Mouse (Mus musculus) urinary bladder, adult 18-20 months (tissue): ENCODE data around the gene Itgb6.

Experiments
- DNase-seq, 2 experiments: peaks; one replicate each; pipeline ENCODE4 v3.0.0; 2022; ENCODE audit warnings: low spot score in 2 of 2, mixed read lengths in 2 of 2

The Itgb6 gene

DNA sequence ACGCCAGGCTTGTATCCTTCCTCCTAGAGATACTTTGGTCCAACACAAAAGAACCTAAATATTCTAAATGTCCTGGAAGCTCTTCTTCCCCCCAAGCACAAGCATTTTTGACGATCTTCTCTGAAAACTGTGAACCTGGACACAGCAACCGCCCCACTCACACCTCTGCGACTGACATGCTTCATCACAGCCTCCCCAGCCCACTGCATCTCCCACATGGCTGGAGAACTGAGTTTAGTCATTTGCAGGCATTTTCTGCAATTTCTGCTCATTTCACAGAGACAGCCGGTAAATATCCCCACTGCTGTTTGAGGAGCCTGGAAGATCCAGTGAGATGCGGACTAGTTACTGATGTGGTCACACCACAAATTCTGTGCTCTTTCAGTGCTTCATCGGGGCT, 107.7 kb downstream of the Itgb6 start:
- no peak for DNase-seq

GRCm38 (mm10) chr2:60613857-60614228, 108.6 kb downstream of the Itgb6 start:
- no peak for DNase-seq

DNA sequence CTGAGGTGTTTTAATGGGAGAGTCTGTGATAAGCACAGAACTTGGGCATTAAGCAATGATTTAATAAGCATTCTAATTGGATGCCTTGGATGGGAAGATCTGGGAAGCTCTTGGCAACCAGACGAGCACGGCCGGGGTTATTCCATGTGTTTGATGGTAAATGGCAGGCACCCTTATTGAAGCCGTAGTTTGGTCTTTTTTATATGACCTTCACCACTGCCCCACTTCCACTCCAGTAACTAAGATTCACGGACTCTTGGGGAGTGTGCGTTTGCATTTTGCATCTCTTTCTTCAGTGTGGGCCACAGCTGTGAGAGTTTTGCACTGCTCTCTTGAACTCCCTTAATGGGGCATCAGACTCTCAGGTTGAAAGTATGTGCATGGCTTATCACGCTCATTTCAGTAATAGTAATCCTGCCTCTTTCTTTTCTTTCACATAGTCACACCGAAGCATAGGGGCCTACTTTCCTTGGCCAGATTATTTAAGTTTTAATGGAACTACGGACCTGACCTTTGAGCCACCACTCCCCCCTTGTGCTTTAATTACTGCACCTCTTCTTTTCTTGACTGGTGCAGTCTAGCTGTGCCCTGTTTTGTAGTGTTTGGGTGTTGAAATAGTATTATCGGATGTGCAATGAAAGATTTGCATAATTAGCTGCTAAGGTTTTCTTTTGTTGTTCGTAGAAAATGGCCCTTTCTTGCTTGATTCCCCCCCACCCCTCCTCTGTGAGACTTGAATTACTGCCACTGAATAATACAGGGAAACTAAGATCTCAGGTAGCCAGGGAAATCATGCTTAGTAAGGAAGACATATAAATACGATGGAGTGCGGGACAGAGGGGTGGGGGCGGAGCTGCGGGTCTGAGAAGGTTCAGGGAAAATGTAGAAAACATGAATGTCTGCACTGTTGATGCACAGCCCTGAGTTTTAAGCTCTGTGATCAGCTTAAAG, 109.3 kb downstream of the Itgb6 start:
- no peak for DNase-seq

DNA sequence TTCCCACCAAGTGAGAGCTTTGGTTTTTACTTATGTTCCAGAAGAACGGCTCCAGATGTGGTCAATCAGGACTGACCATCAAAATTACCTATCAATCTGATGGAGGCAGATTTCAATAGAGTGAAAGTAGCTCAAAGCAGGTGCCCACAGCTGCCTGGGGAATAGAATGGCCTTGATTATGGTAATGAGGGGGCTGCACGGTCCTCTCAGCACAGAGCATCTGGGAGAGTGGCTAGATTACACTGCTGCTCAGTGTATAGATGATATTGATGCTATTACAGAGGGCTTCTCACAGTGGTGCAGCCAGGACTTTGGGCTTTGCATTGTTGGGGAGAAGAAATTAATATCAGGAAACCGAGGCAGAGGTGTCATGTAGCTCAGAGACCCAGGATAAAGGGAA, 110.8 kb downstream of the Itgb6 start:
- no peak for DNase-seq

DNA sequence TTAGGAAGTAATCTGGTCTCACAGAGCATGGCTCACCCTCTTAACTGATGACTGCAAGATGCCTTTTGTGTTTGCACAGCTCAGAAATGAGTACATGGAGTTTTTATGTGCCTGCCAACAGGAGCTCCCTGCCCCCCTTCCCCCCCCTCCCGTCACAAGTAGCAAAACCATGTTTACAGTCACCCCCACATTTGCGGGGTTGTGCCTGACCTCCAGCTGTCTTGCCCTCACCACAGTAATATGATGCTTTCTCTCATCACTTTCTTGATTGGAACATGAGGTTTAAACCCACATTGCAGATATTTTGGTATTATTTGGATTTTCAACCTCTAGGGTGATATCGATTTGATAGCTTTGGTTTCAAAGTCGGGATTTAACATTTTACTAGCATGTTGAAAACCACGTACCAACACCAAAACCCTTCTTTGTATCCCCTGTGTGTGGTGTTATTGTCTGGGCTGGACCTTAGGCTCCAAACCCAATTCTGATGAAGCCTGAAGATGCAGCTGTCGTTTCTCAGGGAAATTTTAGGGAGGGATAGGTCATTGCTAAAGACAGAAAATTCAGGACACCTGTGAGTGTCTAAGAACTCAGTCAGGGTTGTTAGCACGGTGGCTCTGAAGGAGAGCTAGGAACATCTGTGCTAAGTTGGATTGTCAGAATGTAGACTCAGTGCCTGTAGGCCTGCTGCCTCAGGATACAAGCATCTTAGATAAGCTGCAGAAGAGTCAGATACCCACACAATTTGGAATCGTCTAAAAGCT, 112.8 kb downstream of the Itgb6 start:
- no peak for DNase-seq

DNA sequence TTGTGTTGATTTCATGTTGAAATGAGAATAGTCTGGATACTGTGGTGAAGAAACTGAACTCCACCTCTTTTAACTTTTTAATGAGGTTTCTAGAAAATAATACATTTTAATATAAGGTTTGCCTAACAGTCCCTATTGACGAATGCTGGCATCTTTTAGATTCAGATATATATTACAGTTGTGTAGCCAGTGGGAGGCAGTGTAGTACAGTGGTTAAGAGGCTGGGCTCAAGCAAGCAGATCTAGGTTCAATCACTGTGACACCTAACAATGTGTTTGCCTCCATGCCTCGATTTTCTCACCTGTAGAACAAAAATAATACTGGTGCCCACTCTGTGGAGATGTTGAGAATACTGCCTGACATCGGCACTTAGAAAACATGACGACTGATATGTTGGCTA, 114.5 kb downstream of the Itgb6 start:
- DNase-seq: no peak

DNA sequence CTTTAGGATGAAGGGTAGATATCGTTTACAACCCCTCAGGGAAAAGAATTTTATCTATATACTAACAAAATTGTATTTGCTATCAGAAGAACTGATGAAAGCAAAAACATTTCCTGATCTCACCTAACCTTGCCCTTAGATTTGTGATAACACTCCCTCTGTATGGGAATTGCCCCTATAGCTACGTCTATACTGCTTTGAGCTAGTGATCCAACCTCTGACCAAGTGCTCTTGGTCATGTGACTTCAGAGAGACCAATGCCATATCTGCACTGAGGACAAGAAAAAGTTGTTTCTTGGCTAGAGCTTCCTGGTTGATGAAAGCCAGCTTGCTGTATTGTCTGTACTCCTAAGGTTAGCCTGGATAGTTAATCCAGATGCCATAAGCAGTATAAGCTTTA, 121.1 kb downstream of the Itgb6 start:
- DNase-seq: no peak

DNA sequence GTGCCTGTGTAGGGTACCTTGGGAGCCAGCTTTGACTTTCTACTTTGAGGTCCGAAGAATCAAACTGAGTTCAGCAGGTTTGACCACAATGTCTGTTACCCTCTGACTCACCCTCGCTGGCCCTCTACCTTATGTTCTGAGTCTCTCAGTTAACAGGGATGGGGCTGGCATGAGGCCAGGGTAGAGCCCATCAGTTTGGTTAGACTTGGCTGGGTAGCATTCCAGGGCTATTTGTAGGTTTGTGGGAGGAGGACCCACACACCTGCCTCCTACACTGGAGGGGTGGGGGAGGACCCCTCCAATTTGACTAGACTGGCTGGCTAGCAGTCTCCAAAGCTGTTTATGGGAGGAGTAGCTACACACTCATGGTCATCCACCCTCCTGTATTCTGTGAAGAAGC, 121.6 kb downstream of the Itgb6 start:
- DNase-seq: peak in 1 of 2 experiments; percentile 41

DNA sequence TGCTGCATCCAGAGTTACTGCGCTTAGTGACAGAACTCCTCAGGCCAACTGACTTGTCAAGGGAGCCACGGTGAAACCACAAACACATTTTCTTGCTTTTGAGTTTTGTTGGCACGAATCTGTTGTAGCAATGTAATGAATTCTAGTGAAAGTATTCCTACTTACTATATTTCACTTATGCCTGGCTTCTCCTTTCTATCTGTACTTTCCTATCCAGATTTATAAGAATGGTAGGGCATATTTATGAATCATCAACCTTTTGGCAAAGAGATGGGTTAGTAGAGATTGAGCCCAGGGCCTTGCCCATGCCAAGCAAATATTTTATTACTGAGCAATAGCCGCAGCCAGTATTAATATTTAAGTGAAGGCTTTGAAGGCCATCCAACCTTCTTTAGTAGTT, 139.0 kb downstream of the Itgb6 start:
- DNase-seq: no peak

DNA sequence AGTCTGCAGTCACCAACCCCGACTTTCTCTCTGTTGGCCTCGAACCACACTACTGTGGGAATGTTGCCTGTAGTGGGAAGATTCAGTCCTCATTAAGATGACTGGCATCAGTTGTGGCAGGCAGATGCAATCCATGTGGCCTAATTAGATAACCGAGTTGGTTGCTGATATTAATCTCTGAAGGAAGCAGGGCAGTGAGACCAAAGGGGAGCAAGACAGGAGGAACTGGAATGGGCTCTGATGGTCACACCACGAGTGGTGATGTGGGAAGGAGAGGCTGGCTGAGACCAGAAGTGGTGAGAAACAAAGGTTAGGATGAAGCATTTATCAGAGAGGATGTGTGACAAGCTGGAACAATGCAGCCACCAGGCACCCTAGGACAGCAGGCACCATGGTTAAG, 167.9 kb downstream of the Itgb6 start:
- DNase-seq: no peak

DNA sequence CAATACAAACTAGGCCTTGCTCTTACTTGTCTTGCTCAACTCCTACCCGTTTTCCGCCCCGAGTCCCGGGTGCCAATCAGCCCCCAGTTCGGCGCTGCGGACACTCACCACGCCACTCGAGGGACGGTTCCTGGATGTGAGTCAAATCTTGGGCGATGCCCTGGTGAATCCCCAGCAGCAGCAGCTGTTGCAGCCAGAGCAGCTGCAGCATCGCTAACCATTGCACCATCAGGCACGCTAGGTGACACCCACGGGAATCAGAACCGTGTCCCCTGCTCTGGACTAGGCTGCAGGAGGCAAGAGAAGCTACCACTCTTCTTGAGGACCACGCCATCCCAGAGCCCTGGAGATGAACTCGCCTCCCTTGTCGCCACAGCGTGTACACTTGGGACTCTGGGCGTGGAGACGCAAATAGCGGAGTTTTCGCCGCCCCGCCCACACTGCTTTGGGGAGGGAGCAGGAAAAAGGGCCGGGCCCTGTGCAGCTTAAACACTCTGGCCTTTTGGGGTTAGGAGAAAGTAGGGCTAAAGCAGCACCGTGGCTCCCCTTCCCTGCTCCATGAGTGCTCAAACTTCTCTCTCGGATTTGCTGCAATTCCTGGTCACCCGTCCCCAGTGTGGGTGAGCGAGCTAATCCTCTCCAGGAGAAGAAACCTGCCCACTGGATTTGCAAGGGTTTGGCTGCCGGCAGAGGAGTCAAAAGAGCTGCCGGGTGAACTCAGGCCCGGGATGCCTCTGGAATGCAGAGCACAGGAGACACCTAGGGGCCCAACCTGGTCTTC, 169.4 kb downstream of the Itgb6 start, which contains the start of gene Pla2r1:
Gene Pla2r1, minus strand, starts transcription at position 407 of the 781 bp plus-strand sequence.
- peak; percentile 72 to 80 for DNase-seq

- DNase-seq: no peak
These were observed 170.1 kb downstream of the Itgb6 start for GRCm38 (mm10) chr2:60552177-60552901.

GRCm38 (mm10) chr2:60551673-60552072, 170.8 kb downstream of the Itgb6 start:
- no peak for DNase-seq

GRCm38 (mm10) chr2:60550521-60550920, 171.9 kb downstream of the Itgb6 start:
- no peak for DNase-seq

DNA sequence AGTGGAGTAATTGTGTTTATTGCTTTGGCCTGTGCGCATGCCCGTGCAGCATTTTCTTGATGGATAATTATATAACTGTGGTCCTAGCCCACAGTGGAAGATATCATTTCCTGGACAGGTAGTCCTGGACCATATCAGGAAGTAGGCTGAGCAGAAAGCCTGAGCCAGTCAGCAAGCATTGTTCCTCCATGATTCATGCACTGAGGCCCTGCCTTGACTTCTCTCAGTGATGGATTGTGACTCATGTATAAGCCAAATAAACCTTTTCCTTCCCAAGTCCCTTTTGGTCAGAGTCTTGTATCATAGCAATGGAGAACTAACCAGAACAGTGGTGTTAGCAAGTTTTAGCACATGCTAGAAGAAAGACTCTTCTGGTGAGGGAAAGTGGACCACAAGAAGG, 172.6 kb downstream of the Itgb6 start:
- no peak for DNase-seq
